Mouse (Mus musculus) heart, adult 8-10 months (tissue): ENCODE measurements around the gene Gcnt3. TPM values are rescaled to one million over a fixed set of nuclear protein-coding genes. Genes with fewer than 3 reads are reported as not detected.

Experiments
- DNase-seq: peaks from one replicate; pipeline ENCODE4 v3.0.0; 2022; ENCODE audit warnings: low spot score
- total RNA-seq, 4 experiments: library from RNA; stranded (reverse); gene quantifications; 2 replicates each; pipeline ENCODE4 v1.2.4; 2022

Gcnt3 gene
- under 1 TPM in 2 of 4 experiments, not detected in 2; 0.09 to 0.14 TPM for total RNA-seq

DNA sequence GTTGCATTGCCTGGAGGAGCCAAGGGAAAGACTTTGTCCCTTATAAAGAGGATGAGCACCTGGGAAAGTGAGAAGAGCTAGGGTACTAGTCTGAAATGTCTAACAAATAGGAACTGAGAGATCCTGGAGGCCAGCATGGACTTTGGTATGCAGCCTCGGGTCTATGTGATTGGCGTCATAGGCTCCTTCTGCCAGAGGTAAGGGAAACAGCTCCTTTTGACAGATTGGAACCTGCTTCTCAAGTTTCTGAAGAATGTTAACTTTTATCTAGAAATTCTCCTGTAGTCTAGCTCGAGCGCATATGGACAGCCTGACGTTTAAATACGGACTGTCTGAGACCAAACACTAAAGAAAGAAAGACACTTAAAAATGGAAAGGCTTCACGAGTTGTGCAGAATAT lies at the start of gene Gcnt3:
TSS of gene Gcnt3 (minus strand) at position 101 of the 400 bp plus-strand sequence.
- DNase-seq: no peak

DNA sequence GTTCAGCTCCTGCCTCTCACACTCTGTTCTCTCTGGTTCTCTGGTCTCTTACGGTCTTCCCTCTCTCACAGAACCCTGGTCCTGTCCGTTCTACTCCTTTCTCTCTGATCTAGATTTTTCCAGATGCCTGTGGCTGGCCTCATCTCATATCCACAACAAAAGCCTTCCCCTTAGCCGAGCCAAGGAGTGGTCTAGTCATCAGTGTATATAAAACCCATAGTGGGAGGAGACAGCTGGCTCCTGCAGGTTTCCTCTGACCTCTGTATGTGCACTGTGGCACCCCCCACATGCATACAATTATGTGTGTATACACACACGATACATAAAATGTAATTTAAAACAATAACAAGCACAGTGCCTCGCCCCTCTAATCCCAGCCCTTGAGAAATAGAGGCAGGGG lies 49.5 kb upstream of the Gcnt3 start:
- DNase-seq: no peak

DNA sequence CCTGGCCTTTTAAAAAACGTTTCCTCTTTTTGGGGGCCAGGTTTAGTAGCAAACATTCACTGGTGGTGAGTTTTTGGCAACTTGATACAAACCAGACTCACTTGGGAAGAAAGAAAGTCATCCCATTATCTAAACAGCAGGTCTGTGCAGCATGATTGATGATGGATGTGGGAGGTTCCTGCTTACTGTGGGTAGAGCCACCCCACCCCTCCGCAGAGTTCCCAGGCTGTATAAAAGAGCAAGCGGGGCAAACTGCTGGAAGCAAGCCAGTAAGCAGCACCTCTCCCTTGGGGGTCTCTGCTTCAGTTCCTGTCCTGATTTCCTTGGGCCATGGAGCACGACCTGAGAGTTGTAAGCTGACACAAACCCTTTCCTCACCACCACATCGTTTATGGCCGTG lies 48.2 kb upstream of the Gcnt3 start:
- no peak for DNase-seq

DNA sequence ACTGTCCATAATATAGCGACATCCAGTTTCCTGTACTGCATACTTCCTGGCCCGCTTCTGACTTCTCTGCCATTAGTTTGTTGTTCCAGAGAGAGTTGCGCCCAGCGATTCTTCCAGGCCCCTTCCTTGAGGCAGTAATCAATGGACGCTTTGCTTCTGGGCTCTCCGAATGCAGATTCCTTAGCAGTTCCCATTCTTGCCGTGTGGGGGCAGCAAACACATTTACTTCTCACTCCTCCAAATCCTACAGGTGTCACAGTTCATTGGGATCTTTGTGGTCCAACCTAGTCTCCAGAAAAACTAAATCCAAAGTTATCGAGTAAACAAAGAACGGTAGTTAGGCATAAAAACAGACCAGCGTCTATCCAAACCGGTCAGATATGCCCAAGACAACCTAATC lies 46.2 kb upstream of the Gcnt3 start:
- DNase-seq: peak; percentile 24

DNA sequence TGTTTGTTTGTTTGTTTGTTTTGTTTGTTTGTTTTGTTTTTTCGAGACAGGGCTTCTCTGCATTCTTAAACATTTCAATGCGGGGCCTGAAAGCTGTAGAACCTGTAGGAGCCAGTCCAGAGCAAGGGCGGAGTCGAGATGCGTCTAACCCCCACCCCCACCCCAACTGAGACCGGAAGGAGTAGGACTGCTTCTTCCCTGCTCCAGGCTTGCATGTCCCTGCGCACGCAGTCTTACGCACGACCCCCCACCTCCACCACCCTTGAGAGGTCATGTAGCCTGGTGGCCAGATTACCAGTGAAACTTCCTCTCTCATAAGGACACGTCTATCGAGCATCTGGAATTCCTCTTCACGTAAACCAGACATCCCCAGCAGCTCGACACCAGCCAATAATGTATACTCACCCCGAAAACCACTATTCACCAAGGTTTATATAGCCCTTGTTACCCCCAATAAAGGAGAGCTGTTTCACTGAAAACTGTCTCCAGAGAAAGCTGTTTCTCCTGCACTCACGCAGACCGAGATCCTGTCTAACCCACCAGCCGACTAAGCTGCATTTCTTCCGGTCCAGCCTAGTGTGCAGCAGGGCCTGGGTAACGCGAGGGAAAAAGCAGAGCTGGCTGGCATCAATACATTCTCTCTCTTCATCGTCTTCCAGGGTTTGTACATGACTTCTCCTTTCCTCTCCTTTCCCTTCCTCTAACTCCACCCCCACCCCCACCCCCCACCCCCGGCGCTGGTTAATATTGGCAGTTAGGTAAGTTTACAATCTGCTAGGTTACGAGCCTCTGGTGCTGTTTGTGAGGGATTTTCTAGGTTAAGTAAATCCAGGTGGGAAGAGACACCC lies 44.7 kb upstream of the Gcnt3 start:
- no peak for DNase-seq

DNA sequence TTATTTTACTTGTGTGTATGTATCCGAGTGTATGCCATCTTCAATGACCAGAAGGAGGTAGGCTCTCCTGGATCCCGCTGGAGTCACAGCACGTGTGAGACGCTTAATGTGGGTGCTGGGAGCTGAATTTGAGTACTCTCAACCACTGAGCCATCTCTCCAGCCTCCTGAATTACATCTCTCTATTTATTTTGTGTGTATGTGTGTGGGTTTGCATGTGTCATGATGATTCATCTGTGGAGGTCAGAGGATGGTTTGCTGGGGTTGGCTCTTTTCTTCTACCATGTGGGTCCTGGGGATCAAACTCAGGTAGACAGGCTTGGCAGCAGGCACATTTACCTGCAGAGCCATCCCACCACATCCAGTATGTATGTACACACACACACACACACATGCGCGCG lies 43.9 kb upstream of the Gcnt3 start:
- DNase-seq: no peak

DNA sequence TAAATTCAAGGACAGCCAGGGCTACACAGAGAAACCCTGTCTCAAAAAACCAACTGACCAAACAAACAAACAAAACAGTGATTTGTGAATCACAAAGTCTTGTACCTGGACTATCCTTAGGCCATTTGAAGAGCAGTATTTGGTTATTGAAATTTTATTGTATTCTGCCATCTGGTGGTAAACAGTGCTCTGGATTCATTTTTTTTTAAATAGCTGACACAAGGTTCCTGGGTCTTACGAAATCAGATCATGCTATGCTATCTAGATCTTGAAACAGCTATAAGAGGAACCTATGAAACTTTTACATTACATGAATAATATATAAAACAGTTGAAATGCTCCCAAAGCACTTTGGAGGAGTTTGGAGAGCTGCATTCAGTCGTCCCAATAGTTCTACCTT lies 43.1 kb upstream of the Gcnt3 start:
- DNase-seq: no peak

DNA sequence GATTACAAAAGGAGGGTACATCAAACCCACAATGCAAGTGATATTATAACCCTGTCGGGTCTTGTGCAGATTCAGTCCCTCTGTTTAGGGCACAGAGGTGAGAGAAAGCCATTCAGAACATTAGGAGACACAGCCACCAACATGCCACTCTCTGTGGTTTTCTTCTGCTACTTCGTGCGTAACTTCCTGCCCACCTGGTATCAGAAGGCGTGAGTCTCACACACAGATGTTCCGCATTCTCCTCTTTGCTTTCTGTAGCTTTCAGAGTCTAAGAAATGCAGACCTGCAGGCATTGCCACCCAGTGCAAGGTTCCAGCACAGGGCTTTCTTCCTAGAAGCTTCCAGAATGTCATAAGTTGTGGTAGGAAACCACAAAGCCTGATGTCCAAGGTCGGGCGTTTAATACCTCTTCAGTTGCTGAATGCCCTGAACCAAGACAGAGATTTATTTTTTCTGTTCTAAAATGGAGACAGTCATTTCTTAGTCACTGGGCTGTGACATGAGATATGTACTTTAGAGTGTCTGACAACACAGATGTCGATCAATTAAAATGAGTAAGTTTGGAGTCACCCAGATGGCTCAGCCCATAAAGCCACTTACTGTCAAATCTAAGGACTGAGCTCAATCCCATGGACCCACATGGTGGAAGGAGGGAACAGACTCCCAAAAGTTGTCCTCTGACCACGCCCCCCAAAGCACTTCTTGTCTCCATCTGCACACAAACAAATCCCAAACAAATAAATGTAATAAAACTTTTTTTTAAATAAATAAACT lies 42.3 kb upstream of the Gcnt3 start:
- DNase-seq: no peak

DNA sequence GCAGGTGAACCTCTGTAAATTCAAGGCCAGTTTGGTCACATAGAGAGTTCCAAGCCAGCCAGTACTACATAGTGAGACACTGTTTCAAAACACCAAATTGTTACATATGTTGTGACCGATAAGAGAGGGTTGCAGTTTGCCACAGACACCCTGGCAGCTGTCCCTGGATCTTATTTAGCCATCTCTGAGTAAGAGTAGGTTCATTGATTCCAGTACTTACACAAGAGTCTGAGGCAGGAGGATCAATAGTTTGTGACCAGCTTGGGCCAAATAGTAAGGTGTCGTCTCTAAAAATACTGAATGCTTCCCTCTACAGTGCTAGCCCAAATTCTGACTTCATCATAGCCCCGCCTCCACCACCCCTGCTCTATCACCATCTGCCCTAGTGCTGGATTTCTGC lies 40.1 kb upstream of the Gcnt3 start:
- no peak for DNase-seq

DNA sequence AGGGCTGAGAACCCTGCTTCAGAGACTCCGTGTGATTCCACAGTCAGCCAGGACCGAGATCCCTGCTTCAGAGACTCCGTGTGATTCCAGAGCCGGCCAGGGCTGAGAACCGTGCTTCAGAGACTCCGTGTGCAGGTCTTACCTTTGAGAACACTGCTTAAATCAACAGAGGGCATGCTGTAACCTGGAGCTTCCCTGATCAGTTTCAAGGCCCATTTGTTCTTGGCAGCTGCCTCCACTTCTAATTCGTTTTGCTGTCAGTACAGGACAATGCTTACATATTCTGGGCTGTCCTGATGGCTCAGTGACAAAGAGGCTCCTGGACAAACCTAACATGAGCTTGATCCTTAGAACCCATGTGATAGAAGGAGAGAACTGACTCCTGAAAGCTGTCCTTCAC lies 39.3 kb upstream of the Gcnt3 start:
- DNase-seq: no peak

DNA sequence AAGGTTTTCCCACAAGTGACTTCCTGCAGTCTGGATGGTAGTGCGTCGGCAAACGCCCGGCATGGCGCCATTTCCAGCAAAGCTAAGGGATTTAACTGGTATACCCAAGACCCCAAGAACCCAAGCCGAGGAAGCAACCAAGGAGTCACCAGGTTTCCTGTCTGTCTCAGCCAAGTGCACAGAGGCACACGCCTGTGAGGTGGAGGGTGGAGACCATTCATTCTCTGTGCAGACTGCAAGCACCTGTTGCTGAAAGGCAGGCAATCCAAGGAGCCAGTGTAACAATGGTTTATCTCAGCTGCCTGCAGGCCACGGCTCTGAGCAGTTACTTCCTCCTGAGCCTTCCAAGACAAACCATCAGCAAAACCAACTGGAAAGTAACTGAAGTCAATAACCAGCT lies 34.5 kb upstream of the Gcnt3 start:
- no peak for DNase-seq

DNA sequence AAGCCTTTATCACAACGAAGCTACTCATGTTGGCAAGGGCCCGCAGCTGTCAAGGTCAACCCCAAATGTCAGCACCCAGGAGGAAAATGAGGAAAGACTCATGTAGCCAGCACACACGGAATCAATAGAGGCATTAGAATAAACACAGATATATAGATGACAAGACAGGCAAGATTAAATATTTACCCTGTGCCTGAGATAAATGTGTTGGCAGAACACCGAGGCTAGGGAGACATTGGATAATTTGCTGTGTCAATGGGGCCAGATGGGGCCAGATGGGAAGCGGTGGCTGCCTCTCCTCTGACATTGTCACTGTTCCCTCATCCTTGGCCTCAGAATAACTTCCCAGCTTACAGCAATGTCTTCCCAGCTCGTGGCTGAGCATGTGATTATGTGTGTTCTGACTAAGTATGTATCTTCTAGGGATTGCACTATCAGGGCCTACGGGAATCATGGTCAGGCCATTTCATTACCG lies 32.1 kb upstream of the Gcnt3 start:
- peak; percentile 55 for DNase-seq

DNA sequence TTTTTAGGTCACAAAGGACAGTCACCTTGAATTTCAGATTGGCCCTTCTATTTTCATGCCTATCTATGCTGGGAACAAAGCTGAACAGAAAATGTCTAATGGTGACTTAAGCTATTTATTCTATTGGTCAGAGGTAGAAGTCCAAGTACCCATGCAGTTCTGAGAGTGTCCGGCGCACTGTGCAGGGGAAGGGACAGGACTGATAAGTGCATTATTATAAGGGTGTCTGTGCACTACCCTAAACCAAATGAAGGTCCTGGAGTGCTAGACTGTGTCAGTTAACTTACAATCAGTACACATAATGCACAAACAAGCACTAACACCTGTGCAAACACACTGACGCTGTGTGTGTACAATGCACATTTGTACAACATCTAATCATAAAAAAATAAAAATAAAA lies 29.6 kb upstream of the Gcnt3 start:
- no peak for DNase-seq

DNA sequence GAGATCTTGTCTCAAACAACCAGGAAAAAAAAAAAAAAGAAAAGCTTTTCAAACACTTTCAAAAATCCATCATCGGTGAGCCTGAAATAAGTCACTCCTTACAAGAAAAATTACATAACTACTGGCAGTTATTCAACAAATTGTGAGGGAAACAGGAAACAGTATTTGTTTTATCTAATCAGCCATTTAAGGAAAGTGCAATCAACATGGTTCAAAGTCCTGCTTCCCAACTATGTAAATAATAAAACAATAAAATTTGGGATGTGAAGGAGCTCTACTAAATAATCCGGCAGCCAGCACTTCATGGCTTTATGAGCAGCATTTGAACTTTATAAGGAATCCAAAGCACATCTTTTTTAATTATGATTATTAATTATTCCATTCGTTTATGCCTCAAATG lies 24.1 kb upstream of the Gcnt3 start:
- no peak for DNase-seq

DNA sequence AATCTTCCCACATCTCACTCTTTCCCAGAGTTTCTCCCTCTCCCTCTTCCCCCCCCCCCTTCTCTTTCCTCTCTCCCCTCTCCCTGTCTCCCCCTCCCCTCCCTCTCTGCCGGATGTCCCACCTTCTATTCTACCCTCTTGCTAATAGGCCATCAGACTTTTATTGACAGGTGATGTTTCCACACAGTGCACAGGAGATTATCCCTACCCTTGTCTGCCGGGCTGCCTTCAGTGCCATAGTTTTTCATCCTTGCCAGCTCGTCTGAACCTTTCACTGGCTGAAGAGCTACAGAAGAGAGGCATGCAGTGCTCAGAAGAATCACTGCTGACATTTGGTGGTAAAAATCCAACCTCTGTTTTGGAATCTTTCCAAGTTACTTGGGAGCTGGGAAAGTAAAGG lies 15.5 kb upstream of the Gcnt3 start:
- DNase-seq: no peak

DNA sequence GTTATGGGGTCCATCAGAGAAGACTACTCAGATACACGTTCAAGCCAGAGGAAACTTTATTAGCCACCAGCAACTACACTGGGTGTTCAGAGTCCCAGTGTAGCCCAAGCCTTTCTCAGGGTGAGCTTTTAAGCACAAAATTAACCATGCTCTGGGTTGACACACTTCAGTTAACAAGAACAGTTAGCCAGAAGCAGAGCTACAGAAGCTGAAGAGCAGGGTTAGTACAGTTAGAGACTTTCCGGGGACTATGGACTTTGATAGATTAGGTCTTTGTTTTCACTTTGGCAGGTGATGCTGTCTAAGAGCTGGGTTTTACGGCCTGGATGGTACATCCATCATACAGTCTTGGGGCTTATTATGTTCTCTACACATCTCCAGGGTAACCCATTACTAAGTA lies 14.8 kb upstream of the Gcnt3 start:
- no peak for DNase-seq

DNA sequence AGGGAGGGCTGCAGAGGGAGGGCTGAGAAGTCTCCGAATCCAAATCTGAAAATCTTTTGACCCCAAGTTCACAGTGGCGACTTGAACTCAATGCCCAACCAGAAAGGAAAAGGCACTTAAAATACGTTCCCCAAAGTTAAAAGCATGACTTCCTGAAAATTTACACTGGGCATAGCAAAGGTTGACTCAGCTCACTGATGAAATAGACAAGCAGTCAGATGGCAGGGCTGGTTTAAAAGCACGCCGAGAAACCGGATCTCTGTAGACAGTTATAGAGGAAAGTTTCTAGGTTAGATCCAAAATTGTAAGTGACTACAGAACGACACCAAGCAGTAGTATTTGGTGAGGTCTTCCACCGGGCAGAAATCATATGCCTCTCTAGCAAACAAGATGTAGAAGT lies 12.0 kb upstream of the Gcnt3 start:
- no peak for DNase-seq

DNA sequence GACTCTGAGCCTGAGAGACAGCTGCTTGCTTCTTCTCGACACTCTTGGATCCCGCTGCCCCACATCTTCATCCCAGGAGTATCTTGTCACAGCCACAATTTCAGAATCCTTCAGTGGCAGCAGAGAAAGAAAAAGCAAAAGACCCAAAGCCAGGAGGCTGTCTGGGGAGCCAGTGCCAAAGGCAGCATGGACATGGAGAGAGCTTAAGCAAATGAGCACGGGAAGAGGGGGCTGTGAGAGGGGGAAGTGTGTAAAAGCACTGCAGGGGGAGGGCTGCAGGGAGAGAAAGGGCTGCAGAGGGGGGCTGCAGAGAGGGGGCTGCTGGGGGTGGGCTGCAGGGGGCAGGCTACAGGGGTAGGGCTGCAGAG lies 11.5 kb upstream of the Gcnt3 start:
- DNase-seq: no peak

DNA sequence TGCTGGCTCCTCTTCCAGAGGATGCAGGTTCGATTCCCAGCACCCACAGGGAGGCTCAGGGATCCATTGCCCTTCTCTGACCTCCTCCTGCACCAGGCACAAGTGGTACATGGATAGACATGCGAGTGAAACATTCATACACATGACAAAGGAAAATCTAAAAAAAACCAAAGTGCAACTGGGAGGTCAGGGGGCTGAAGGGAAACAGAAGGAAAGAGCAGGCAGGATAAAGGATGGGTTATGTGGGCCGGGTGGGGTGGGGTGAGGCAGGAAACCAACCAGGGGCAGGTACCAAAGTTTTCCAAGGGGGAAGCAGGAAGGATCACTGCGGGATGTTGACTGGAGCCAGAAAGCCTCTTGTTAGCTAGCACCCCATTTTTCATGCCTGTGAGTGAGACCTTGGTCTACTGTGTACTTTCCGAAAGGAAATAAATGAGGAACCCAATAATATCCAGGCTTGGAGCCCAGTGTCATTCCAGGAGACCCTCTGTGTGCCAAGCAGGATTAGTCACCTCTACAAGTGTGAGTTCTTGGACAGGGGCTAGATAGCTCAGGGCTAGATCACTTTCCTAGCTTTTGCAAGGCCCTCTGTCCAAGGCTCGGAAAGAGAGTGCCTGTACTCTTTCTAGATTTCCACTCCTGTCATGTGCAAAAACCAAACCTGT lies 11.0 kb upstream of the Gcnt3 start:
- peak; percentile 63 for DNase-seq

DNA sequence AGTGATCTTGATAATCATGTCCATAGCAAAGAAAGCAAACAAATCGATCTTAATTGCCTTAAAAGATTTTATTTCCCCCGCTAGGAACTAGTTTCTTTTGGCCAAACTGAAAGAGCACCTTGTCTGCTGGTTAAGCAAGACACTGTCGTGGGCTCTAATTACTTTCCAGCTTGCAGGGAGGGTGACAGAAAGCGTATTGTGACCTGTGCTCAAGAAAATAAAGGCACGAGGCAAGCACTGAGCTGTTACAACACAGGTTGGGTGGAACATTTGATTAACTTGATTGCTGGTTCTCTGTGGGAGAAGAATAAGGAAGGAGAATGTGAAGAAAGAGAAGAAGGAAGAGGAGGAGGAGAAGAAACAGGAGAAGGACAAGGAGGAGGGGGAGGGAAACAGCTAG lies 10.4 kb upstream of the Gcnt3 start:
- DNase-seq: no peak

DNA sequence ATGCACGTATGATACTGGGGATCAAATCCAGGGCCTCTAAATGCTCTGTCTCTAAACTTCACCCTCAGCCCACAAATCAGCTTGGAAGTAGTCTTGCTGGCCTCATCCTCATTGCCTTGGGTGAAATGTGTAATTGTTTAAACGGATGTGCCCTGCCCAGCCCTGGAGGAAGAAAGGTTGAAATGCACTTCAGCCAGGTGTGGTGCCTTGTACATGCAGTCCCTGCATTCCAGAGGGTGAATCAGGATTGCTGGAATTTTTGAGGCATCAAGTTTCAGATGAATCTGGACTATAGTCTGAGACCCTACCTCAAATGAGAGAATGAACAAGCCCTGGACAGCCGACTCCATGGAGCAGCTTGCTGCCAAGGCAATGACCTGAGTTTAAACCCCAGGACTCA lies 10.0 kb upstream of the Gcnt3 start:
- no peak for DNase-seq

DNA sequence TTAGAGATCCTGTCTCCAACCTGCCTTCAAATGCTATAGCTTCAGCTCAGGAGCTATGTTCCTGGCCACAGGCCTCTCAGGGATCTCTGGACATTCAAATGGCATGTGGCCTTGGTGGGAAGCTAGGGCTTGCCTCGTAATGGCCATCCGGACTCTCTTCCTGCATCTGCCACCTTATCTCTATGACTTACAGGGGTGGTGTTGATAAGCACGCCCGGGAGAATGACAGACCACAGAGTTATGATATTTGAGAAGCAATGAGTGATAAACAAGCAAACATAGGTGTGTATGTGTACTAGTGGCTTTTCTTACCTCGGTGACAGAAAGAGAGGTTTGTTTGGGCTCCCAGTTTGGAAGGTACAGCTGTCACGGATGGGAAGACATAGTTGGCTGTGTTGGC lies 8.4 kb upstream of the Gcnt3 start:
- DNase-seq: no peak

DNA sequence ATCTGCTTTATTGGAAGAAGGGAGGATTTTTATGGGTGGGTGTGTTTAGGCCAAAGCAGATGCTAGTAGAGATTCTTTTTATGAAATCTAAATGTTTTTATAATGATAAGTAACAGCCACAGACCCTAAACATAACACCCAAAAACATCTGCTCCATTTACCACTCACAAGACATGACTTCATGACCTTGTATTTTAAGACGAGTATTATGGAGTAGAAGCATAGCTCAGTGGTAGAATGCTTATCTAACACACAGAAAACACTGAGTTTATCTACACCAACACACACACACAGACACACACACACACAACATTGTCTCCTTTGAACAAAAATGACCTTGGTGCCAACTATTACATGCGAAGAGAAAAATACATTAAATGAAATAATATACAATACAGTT lies 7.0 kb upstream of the Gcnt3 start:
- DNase-seq: no peak
